Mouse (Mus musculus): ENCODE data around the gene Ackr4. TPM values are rescaled to one million over a fixed set of nuclear protein-coding genes. Genes with fewer than 3 reads are reported as not detected.

Gene Ackr4
- polyA plus RNA-seq, 1 experiment from 2014 or later: 1.3 TPM

DNA sequence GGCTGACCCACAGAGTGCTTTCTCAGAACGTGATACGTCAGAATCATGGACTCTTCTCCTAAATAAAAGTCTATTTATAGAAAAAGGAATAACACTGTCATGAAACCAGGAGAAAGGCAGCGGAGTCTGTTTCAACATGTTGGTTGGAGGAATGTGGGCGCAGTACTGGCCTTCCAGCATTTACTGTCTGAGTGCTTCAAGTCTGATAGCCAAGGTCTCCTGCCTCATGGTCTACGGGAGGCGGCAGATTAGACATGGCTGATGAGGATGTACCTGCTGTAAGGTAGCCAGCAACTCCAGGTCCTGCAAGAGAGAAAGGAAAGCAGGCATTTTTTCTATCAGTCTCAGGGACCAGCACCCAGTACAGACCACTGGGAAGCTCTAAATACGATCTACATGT is 25.4 kb upstream of the Ackr4 start:
- 98% methylated on average over 7 of the region's 7 CpGs for WGBS
- ATAC-seq (ENCODE audit: low FRiP score) (no peak), DNase-seq (ENCODE audit: low spot score) (no peak)
- Histone ChIP-seq H3K9me3 (ENCODE audit: control insufficient read depth, low read length) (no peaks in the 10 kb centered on the region), H3K27me3 (ENCODE audit: control insufficient read depth, insufficient read depth, low read length) (no peaks in the 10 kb centered on the region), H3K27ac (no peak overlapping the region), H3K4me3 (replicated peaks; ENCODE audit: low read length) (no peak overlapping the region), H3K9ac (no peak overlapping the region), H3K4me2 (replicated peaks) (no peak overlapping the region), H3K4me1 (replicated peaks; ENCODE audit: control insufficient read depth, insufficient read depth, low read length) (no peaks in the 10 kb centered on the region), H3K36me3 (replicated peaks; ENCODE audit: control insufficient read depth, insufficient read depth) (peaks cover 72% of the 10 kb centered on the region)

DNA sequence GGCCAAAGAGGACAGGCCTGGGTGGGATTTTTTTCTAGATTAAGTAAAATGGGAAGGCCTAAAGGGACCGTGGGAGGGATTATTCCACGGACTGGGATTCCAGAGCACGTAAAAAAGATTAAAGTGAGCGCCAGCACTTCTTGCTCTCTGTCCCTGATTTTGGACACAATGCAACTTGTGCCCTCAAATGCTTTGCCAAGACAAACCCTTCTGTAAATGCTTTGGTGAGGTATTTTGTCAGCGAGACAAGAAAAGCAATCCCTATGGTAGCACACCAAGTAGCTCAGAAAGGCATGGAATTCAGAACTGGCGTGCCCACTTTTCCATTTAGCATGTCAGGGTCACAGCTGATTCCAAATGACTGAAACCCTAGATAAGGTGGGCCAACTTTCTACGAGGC is 22.2 kb upstream of the Ackr4 start:
- H3K36me3 ChIP-seq (replicated peaks; ENCODE audit: control insufficient read depth, insufficient read depth): peaks cover 41% of the 10 kb centered on the region
- H3K27ac ChIP-seq: no peak overlapping the region
- no peaks in the 10 kb centered on the region for H3K4me1 ChIP-seq (replicated peaks; ENCODE audit: control insufficient read depth, insufficient read depth, low read length)
- DNase-seq (ENCODE audit: low spot score) (no peak), ATAC-seq (ENCODE audit: low FRiP score) (no peak)
- H3K9me3 ChIP-seq (ENCODE audit: control insufficient read depth, low read length): no peaks in the 10 kb centered on the region
- no peak overlapping the region for H3K9ac ChIP-seq
- WGBS: 94% methylated on average over 7 of the region's 7 CpGs
- no peak overlapping the region for H3K4me2 ChIP-seq (replicated peaks)
- no peak overlapping the region for H3K4me3 ChIP-seq (replicated peaks; ENCODE audit: low read length)
- no peaks in the 10 kb centered on the region for H3K27me3 ChIP-seq (ENCODE audit: control insufficient read depth, insufficient read depth, low read length)

DNA sequence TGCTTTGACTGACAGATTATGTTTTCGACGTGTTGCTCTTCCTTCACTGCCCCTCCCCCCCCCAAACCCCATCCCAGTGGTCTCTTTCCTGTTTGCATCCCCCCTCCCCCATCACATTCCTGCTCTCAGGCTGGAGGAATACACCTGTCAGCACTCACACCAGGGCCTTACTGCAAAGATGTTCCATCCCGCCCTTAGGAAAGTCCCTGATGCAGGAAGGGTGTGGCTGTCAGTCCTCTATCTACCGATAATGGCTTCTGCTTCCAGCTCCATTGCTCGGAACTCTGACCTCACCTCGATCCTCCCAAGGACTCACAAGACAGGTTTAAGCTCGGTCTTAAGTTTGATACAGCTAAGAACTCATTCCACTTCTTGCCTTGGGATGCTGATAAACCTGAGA is 19.9 kb upstream of the Ackr4 start:
- WGBS: 86% methylated on average over 7 of the region's 7 CpGs
- H3K36me3 ChIP-seq (replicated peaks; ENCODE audit: control insufficient read depth, insufficient read depth): peaks cover 18% of the 10 kb centered on the region
- no peak overlapping the region for H3K27ac ChIP-seq
- no peaks in the 10 kb centered on the region for H3K27me3 ChIP-seq (ENCODE audit: control insufficient read depth, insufficient read depth, low read length)
- no peaks in the 10 kb centered on the region for H3K4me1 ChIP-seq (replicated peaks; ENCODE audit: control insufficient read depth, insufficient read depth, low read length)
- no peak for DNase-seq (ENCODE audit: low spot score)
- no peak overlapping the region for H3K9ac ChIP-seq
- H3K4me2 ChIP-seq (replicated peaks): no peak overlapping the region
- no peak overlapping the region for H3K4me3 ChIP-seq (replicated peaks; ENCODE audit: low read length)
- no peak for ATAC-seq (ENCODE audit: low FRiP score)
- H3K9me3 ChIP-seq (ENCODE audit: control insufficient read depth, low read length): no peaks in the 10 kb centered on the region

DNA sequence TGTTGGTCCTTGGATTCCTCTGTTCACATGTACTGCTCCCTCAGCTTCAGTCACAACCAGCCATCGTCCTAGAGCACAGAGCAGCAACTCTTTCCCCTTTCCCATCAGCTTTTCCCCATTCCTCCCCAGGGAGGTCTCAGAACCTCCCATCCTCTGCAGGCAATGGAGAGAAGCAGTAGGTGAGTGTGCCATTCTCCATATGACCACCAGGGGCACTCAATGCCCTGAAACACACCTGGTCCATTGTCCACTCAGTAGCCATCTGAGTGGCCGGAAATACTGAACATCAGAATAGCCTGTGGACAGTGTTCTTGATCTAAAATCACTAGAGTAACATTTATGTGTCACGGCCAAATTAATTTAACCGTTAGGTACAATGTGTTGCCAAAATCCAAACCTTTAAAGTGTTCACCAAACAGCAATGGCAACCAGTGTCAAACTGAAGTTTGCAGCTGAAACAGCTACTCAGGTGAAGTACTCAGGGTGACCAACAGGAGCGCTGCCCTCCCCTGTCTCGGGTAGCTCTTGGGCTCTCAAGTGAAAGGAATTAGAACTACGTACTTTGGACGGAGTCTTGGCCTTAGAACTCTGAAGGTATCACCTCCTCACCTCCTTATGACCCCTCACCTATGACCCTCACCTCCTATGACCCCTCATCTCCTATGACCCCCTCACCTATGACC is 17.7 kb upstream of the Ackr4 start:
- no peaks in the 10 kb centered on the region for H3K27me3 ChIP-seq (ENCODE audit: control insufficient read depth, insufficient read depth, low read length)
- ATAC-seq (ENCODE audit: low FRiP score): no peak
- H3K4me3 ChIP-seq (replicated peaks; ENCODE audit: low read length): no peak overlapping the region
- no peaks in the 10 kb centered on the region for H3K9me3 ChIP-seq (ENCODE audit: control insufficient read depth, low read length)
- H3K36me3 ChIP-seq (replicated peaks; ENCODE audit: control insufficient read depth, insufficient read depth): no peaks in the 10 kb centered on the region
- H3K27ac ChIP-seq: no peak overlapping the region
- no peak overlapping the region for H3K9ac ChIP-seq
- DNase-seq (ENCODE audit: low spot score): no peak
- no peak overlapping the region for H3K4me2 ChIP-seq (replicated peaks)
- WGBS: 86% methylated on average over 8 of the region's 8 CpGs
- H3K4me1 ChIP-seq (replicated peaks; ENCODE audit: control insufficient read depth, insufficient read depth, low read length): no peaks in the 10 kb centered on the region

DNA sequence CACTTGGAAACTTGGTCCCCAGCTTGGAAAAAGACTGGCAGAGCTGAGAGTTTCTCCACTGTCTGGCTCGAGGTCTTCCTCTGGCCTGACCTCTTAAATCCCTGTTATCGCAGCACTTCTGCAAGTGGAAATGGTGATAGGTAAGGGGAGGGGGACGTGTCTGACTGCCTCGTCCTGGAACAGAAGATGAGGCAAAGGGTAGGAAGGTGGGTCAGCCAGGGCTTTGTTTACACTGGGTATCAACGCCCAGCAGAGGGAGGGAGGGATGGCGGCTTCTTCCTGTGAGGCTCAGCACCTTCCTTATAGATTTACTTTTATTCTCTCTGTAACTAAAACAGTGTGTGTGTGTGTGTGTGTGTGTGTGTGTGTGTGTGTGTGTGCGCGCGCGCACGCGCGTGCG is 16.1 kb upstream of the Ackr4 start:
- Histone ChIP-seq H3K4me1 (replicated peaks; ENCODE audit: control insufficient read depth, insufficient read depth, low read length) (no peaks in the 10 kb centered on the region), H3K36me3 (replicated peaks; ENCODE audit: control insufficient read depth, insufficient read depth) (no peaks in the 10 kb centered on the region), H3K4me2 (replicated peaks) (no peak overlapping the region), H3K27me3 (ENCODE audit: control insufficient read depth, insufficient read depth, low read length) (no peaks in the 10 kb centered on the region), H3K4me3 (replicated peaks; ENCODE audit: low read length) (no peak overlapping the region), H3K9me3 (ENCODE audit: control insufficient read depth, low read length) (no peaks in the 10 kb centered on the region), H3K9ac (no peak overlapping the region), H3K27ac (no peak overlapping the region)
- WGBS: 90% methylated on average over 14 of the region's 14 CpGs
- DNase-seq (ENCODE audit: low spot score) (no peak), ATAC-seq (ENCODE audit: low FRiP score) (no peak)

DNA sequence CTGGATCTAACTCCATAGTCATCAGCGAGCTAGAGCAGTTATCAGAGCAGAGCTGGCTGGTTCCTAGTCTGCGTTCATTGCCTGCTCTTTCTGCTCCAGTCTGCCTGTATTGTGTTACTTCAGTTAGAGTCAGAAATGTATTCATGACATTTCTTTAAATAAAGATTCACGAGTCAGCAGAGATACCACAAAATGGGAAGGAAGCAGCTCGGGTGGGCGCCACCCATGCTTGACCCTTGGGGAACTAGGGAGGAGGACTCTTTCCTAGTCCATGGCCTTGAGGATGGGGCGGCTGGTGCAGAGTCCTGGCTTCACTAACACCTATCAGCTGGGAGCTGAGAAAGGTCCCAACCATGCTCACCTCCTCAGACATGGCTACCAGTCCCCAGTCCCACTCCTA is 13.6 kb upstream of the Ackr4 start:
- DNase-seq (ENCODE audit: low spot score): no peak
- H3K4me3 ChIP-seq (replicated peaks; ENCODE audit: low read length): no peak overlapping the region
- no peaks in the 10 kb centered on the region for H3K4me1 ChIP-seq (replicated peaks; ENCODE audit: control insufficient read depth, insufficient read depth, low read length)
- H3K36me3 ChIP-seq (replicated peaks; ENCODE audit: control insufficient read depth, insufficient read depth): no peaks in the 10 kb centered on the region
- H3K9ac ChIP-seq: no peak overlapping the region
- no peak overlapping the region for H3K27ac ChIP-seq
- no peak overlapping the region for H3K4me2 ChIP-seq (replicated peaks)
- no peaks in the 10 kb centered on the region for H3K27me3 ChIP-seq (ENCODE audit: control insufficient read depth, insufficient read depth, low read length)
- 90% methylated on average over 6 of the region's 6 CpGs for WGBS
- H3K9me3 ChIP-seq (ENCODE audit: control insufficient read depth, low read length): no peaks in the 10 kb centered on the region
- ATAC-seq (ENCODE audit: low FRiP score): no peak

DNA sequence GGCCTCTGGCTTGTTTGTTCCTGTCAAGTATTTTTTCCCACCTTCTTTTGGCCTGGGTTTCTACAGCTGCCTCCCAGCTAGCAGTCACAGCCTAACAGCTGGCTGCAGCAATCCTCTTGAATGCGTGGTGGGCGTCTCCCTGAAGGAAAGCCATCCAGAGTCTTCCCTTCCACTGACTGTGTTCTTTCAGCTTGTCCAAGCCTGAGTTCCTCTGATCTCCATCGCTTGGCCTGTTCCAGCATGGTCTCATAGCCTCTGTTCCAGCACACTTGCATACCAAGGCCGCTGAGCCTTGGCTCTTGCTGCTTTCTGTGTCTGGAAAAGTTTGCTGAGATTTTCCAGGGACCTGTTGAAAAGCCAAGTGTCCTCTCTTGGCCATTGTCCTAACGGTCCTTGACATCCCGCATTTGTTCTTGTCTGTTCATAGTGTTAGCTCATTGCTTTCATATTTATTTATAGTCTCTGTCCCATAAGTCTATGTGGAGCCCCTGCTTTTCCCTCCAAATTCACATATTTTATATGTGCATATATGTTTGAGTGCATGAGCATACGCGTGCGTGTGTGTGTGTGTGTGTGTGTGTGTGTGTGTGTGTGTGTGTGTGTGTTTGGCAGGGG is 3.5 kb upstream of the Ackr4 start:
- Histone ChIP-seq H3K4me1 (replicated peaks; ENCODE audit: control insufficient read depth, insufficient read depth, low read length) (0 out of 2 replicates have a peak, but pooled peaks cover 4% of the 10 kb centered on the region), H3K36me3 (replicated peaks; ENCODE audit: control insufficient read depth, insufficient read depth) (no peaks in the 10 kb centered on the region), H3K27me3 (ENCODE audit: control insufficient read depth, insufficient read depth, low read length) (no peaks in the 10 kb centered on the region), H3K4me2 (replicated peaks) (no peak overlapping the region), H3K4me3 (replicated peaks; ENCODE audit: low read length) (no peak overlapping the region), H3K9ac (no peak overlapping the region), H3K27ac (no peak overlapping the region), H3K9me3 (ENCODE audit: control insufficient read depth, low read length) (no peaks in the 10 kb centered on the region)
- WGBS: 91% methylated on average over 9 of the region's 9 CpGs
- ATAC-seq (ENCODE audit: low FRiP score) (no peak), DNase-seq (ENCODE audit: low spot score) (no peak)

DNA sequence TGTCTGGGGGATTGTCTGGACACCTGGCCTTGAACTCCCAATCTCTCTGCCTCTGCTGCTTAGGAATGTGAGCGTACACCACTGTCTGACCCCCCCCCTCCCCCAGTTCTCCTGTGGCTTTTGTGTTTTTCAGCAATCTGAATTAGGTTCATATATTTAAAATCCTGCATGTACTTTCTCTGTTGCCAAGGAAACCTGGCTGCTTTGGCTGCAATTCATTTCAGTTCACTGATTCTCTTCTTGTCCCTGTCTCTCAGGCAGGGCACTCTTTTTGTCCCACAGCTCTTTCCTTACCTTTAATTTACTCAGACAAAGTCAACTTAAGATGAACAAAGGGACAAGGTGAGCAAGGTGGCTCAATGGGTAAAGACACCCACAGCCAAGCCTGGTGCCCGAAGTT is 1.4 kb upstream of the Ackr4 start:
- H3K9ac ChIP-seq: no peak overlapping the region
- DNase-seq (ENCODE audit: low spot score): no peak
- no peaks in the 10 kb centered on the region for H3K9me3 ChIP-seq (ENCODE audit: control insufficient read depth, low read length)
- no peak overlapping the region for H3K4me2 ChIP-seq (replicated peaks)
- no peaks in the 10 kb centered on the region for H3K27me3 ChIP-seq (ENCODE audit: control insufficient read depth, insufficient read depth, low read length)
- H3K4me3 ChIP-seq (replicated peaks; ENCODE audit: low read length): no peak overlapping the region
- ATAC-seq (ENCODE audit: low FRiP score): no peak
- WGBS: 41% methylated on average over 2 of the region's 2 CpGs
- peak overlapping the region; percentile 2; the same call in 1 of the 2 replicates for H3K27ac ChIP-seq
- no peaks in the 10 kb centered on the region for H3K36me3 ChIP-seq (replicated peaks; ENCODE audit: control insufficient read depth, insufficient read depth)
- 0 out of 2 replicates have a peak, but pooled peaks cover 4% of the 10 kb centered on the region for H3K4me1 ChIP-seq (replicated peaks; ENCODE audit: control insufficient read depth, insufficient read depth, low read length)

DNA sequence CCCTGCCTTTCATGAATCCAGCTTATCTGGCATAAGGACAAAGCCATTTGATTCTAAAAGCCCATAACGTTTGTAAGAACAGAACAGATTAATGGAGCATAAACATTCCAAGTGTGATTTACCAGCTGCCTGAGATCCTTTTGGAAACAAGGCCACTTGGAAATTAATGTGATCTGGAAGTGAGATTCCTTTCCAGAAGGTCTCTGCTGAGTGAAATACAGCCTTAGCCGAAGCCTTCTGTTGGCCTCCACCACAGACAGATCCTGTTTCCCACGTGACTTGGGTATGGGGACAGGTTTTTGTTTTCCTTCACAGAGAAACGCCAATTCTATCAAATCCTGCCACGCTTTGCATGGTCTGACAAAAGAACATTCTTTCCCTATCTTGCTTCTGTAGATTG is 3.1 kb downstream of the Ackr4 start:
- no peaks in the 10 kb centered on the region for H3K36me3 ChIP-seq (replicated peaks; ENCODE audit: control insufficient read depth, insufficient read depth)
- WGBS: 40% methylated on average over 5 of the region's 5 CpGs
- H3K4me2 ChIP-seq (replicated peaks): no peak overlapping the region
- ATAC-seq (ENCODE audit: low FRiP score) (no peak), DNase-seq (ENCODE audit: low spot score) (no peak)
- H3K9me3 ChIP-seq (ENCODE audit: control insufficient read depth, low read length): no peaks in the 10 kb centered on the region
- H3K4me1 ChIP-seq (replicated peaks; ENCODE audit: control insufficient read depth, insufficient read depth, low read length): no peaks in the 10 kb centered on the region
- H3K4me3 ChIP-seq (replicated peaks; ENCODE audit: low read length): no peak overlapping the region
- H3K9ac ChIP-seq: no peak overlapping the region
- H3K27ac ChIP-seq: peak overlapping the region; percentile 23; the same call in 1 of the 2 replicates
- H3K27me3 ChIP-seq (ENCODE audit: control insufficient read depth, insufficient read depth, low read length): no peaks in the 10 kb centered on the region
